Mouse (Mus musculus) neural tube, embryonic 13.5 days (tissue): ENCODE data around the gene Cdk19. TPM values are rescaled to one million over a fixed set of nuclear protein-coding genes. Genes with fewer than 3 reads are reported as not detected.

Source experiments
- ATAC-seq: fragments of 200-750 bp; cut with Nextera tagmentation; 2 replicates; pipeline ENCODE4 v1.8.0; 2017; ENCODE audit warnings: low read depth, mild to moderate bottlenecking, moderate TSS enrichment, moderate library complexity
- H3K27ac ChIP-seq: fragments of 300-500 bp; sonication (generic); replicated peaks from 2 replicates; pipeline ENCODE4 v1.5.1; 2015; ENCODE audit warnings: moderate library complexity, mild to moderate bottlenecking, inconsistent platforms
- H3K27me3 ChIP-seq: fragments of 300-500 bp; sonication (generic); 2 replicates; pipeline ENCODE4 v1.6.1; 2015; ENCODE audit warnings: mild to moderate bottlenecking, inconsistent platforms
- H3K36me3 ChIP-seq: fragments of 300-500 bp; sonication (generic); 2 replicates; pipeline ENCODE4 v1.6.1; 2015; ENCODE audit warnings: mild to moderate bottlenecking, inconsistent platforms
- H3K4me1 ChIP-seq: fragments of 300-500 bp; sonication (generic); replicated peaks from 2 replicates; pipeline ENCODE4 v1.6.1; 2015; ENCODE audit warnings: inconsistent platforms
- H3K4me2 ChIP-seq: fragments of 300-500 bp; sonication (generic); 2 replicates; pipeline ENCODE4 v1.6.1; 2015; ENCODE audit warnings: inconsistent platforms, mild to moderate bottlenecking, moderate library complexity
- H3K4me3 ChIP-seq: fragments of 300-500 bp; sonication (generic); 2 replicates; pipeline ENCODE4 v1.5.1; 2015; ENCODE audit warnings: mild to moderate bottlenecking, inconsistent platforms
- H3K9ac ChIP-seq: fragments of 300-500 bp; sonication (generic); 2 replicates; pipeline ENCODE4 v1.6.1; 2015; ENCODE audit warnings: moderate library complexity, mild to moderate bottlenecking, inconsistent platforms
- H3K9me3 ChIP-seq: fragments of 300-500 bp; sonication (generic); 2 replicates; pipeline ENCODE4 v1.6.1; 2016; ENCODE audit warnings: inconsistent platforms
- WGBS: fragments of 180-500 bp; shearing (Covaris S2); methylation state at CpG from one replicate; pipeline ENCODE4 v1.1.7; 2015; 5-methylcytosine and 5-hydroxymethylcytosine counted together
- polyA plus RNA-seq: library from polyadenylated mRNA; unstranded; fragments of >200 nt; fragmentation: Nextera tagmentation; extraction: Ambion mirVana; gene quantifications from 2 replicates; pipeline ENCODE4 v1.2.1, GENCODE M21; 2015

Gene Cdk19
- polyA plus RNA-seq, 1 experiment from 2014 or later = 11.1 TPM

- Histone ChIP-seq H3K27ac (no peak overlapping the region), H3K36me3 (no peaks in the 10 kb centered on the region), H3K27me3 (no peaks in the 10 kb centered on the region), H3K4me2 (no peak overlapping the region), H3K9ac (no peak overlapping the region), H3K9me3 (no peaks in the 10 kb centered on the region), H3K4me3 (no peak overlapping the region), H3K4me1 (peaks cover 30% of the 10 kb centered on the region)
- ATAC-seq = no peak
- 82% methylated on average over 3 of the region's 3 CpGs for WGBS
Measured at GRCm38 (mm10) chr10:40448444-40448843, 109.1 kb downstream of the Cdk19 start.

GRCm38 (mm10) chr10:40449571-40449970 is 110.2 kb downstream of the Cdk19 start:
- WGBS = 91% methylated on average over 6 of the region's 6 CpGs
- Histone ChIP-seq H3K27ac (no peak overlapping the region), H3K9me3 (no peaks in the 10 kb centered on the region), H3K9ac (no peak overlapping the region), H3K36me3 (no peaks in the 10 kb centered on the region), H3K27me3 (no peaks in the 10 kb centered on the region), H3K4me1 (peaks cover 25% of the 10 kb centered on the region), H3K4me2 (no peak overlapping the region), H3K4me3 (no peak overlapping the region)
- no peak for ATAC-seq

GRCm38 (mm10) chr10:40450171-40450570 is 110.8 kb downstream of the Cdk19 start:
- Histone ChIP-seq H3K9ac (no peak overlapping the region), H3K27ac (no peak overlapping the region), H3K27me3 (no peaks in the 10 kb centered on the region), H3K4me1 (peaks cover 25% of the 10 kb centered on the region), H3K4me3 (no peak overlapping the region), H3K9me3 (no peaks in the 10 kb centered on the region), H3K36me3 (no peaks in the 10 kb centered on the region), H3K4me2 (no peak overlapping the region)
- WGBS = 95% methylated on average over 4 of the region's 4 CpGs
- no peak for ATAC-seq

- H3K27ac ChIP-seq = no peak overlapping the region
- H3K27me3 ChIP-seq = no peaks in the 10 kb centered on the region
- H3K4me2 ChIP-seq = no peak overlapping the region
- no peak overlapping the region for H3K4me3 ChIP-seq
- 87% methylated on average over 1 of the region's 1 CpGs for WGBS
- no peak overlapping the region for H3K9ac ChIP-seq
- H3K9me3 ChIP-seq = no peaks in the 10 kb centered on the region
- H3K4me1 ChIP-seq = no peaks in the 10 kb centered on the region
- no peak for ATAC-seq
- peaks cover 5% of the 10 kb centered on the region for H3K36me3 ChIP-seq
Measured at GRCm38 (mm10) chr10:40457116-40457515, 117.8 kb downstream of the Cdk19 start.

GRCm38 (mm10) chr10:40459141-40459540 is 119.8 kb downstream of the Cdk19 start:
- 91% methylated on average over 17 of the region's 17 CpGs for WGBS
- no peak overlapping the region for H3K4me2 ChIP-seq

GRCm38 (mm10) chr10:40461362-40461761 is 122.0 kb downstream of the Cdk19 start:
- Histone ChIP-seq H3K9ac (no peak overlapping the region), H3K27ac (no peak overlapping the region), H3K9me3 (no peaks in the 10 kb centered on the region), H3K36me3 (peaks cover 5% of the 10 kb centered on the region), H3K4me3 (no peak overlapping the region), H3K4me1 (no peaks in the 10 kb centered on the region), H3K4me2 (no peak overlapping the region), H3K27me3 (no peaks in the 10 kb centered on the region)
- no peak for ATAC-seq
- 90% methylated on average over 6 of the region's 6 CpGs for WGBS

More at GRCm38 (mm10) chr10:40459141-40459540, 119.8 kb downstream of the Cdk19 start:
- Histone ChIP-seq H3K4me3 (no peak overlapping the region), H3K36me3 (peaks cover 5% of the 10 kb centered on the region), H3K4me1 (no peaks in the 10 kb centered on the region), H3K27me3 (no peaks in the 10 kb centered on the region), H3K27ac (no peak overlapping the region), H3K9me3 (no peaks in the 10 kb centered on the region), H3K9ac (no peak overlapping the region)
- no peak for ATAC-seq

GRCm38 (mm10) chr10:40462257-40462656 is 122.9 kb downstream of the Cdk19 start:
- WGBS = 55% methylated on average over 3 of the region's 3 CpGs
- no peak for ATAC-seq
- H3K4me2 ChIP-seq = no peak overlapping the region
- no peaks in the 10 kb centered on the region for H3K9me3 ChIP-seq
- no peak overlapping the region for H3K4me3 ChIP-seq
- H3K9ac ChIP-seq = no peak overlapping the region
- H3K27ac ChIP-seq = no peak overlapping the region
- H3K4me1 ChIP-seq = no peaks in the 10 kb centered on the region
- H3K36me3 ChIP-seq = peaks cover 5% of the 10 kb centered on the region
- H3K27me3 ChIP-seq = no peaks in the 10 kb centered on the region

GRCm38 (mm10) chr10:40467174-40467911 is 128.0 kb downstream of the Cdk19 start:
- Histone ChIP-seq H3K9ac (no peak overlapping the region), H3K9me3 (no peaks in the 10 kb centered on the region), H3K4me3 (no peak overlapping the region), H3K27ac (no peak overlapping the region), H3K4me1 (no peaks in the 10 kb centered on the region), H3K4me2 (no peak overlapping the region), H3K27me3 (no peaks in the 10 kb centered on the region), H3K36me3 (peaks cover 9% of the 10 kb centered on the region; the same call in 1 of the 2 replicates)
- WGBS = 83% methylated on average over 8 of the region's 8 CpGs
- ATAC-seq = no peak

GRCm38 (mm10) chr10:40467912-40468254 is 128.5 kb downstream of the Cdk19 start:
- Histone ChIP-seq H3K27me3 (no peaks in the 10 kb centered on the region), H3K9me3 (no peaks in the 10 kb centered on the region), H3K27ac (no peak overlapping the region), H3K9ac (no peak overlapping the region), H3K4me3 (no peak overlapping the region), H3K4me2 (no peak overlapping the region), H3K4me1 (no peaks in the 10 kb centered on the region), H3K36me3 (peaks cover 14% of the 10 kb centered on the region)
- WGBS = 100% methylated on average over 1 of the region's 1 CpGs
- ATAC-seq = no peak

- Histone ChIP-seq H3K4me2 (no peak overlapping the region), H3K4me1 (no peaks in the 10 kb centered on the region), H3K27ac (no peak overlapping the region), H3K4me3 (no peak overlapping the region), H3K9me3 (no peaks in the 10 kb centered on the region), H3K27me3 (no peaks in the 10 kb centered on the region), H3K36me3 (peaks cover 18% of the 10 kb centered on the region), H3K9ac (no peak overlapping the region)
- no peak for ATAC-seq
- 88% methylated on average over 2 of the region's 2 CpGs for WGBS
Measured at GRCm38 (mm10) chr10:40469145-40469544, 129.8 kb downstream of the Cdk19 start.

GRCm38 (mm10) chr10:40476535-40477285 is 137.3 kb downstream of the Cdk19 start:
- no peak overlapping the region for H3K27ac ChIP-seq
- H3K36me3 ChIP-seq = peaks cover 66% of the 10 kb centered on the region
- 85% methylated on average over 5 of the region's 5 CpGs for WGBS
- no peaks in the 10 kb centered on the region for H3K9me3 ChIP-seq
- H3K9ac ChIP-seq = no peak overlapping the region
- no peak overlapping the region for H3K4me2 ChIP-seq
- no peak for ATAC-seq
- H3K27me3 ChIP-seq = no peaks in the 10 kb centered on the region
- H3K4me3 ChIP-seq = no peak overlapping the region
- H3K4me1 ChIP-seq = no peaks in the 10 kb centered on the region

- Histone ChIP-seq H3K27me3 (no peaks in the 10 kb centered on the region), H3K4me1 (no peaks in the 10 kb centered on the region), H3K4me3 (no peak overlapping the region), H3K36me3 (peaks cover 71% of the 10 kb centered on the region), H3K9ac (no peak overlapping the region), H3K9me3 (no peaks in the 10 kb centered on the region), H3K27ac (no peak overlapping the region), H3K4me2 (no peak overlapping the region)
- ATAC-seq = no peak
- 95% methylated on average over 18 of the region's 18 CpGs for whole genome bisulfite sequencing
Measured at GRCm38 (mm10) chr10:40477426-40478075, 138.2 kb downstream of the Cdk19 start.
